Mouse (Mus musculus) ES-E14 (cell line): ENCODE results near the gene Zan. TPM values are rescaled to one million over a fixed set of nuclear protein-coding genes. Genes with fewer than 3 reads are reported as not detected.

Source experiments
- DNase-seq: peaks from one replicate; pipeline ENCODE4 v3.0.0-alpha.2; 2013; ENCODE audit warnings: low read depth, low spot score
- H3K27ac ChIP-seq: 2 replicates; pipeline ENCODE4 v1.5.1; 2012; ENCODE audit warnings: low read depth, mild to moderate bottlenecking, low read length, moderate library complexity, mixed read lengths; ENCODE audit not compliant: poor library complexity, insufficient read depth, severe bottlenecking
- H3K36me3 ChIP-seq: 2 replicates; pipeline ENCODE4 v1.6.1; 2012; ENCODE audit warnings: mild to moderate bottlenecking, low read length, moderate library complexity, mixed read lengths; ENCODE audit not compliant: control insufficient read depth, poor library complexity, insufficient read depth, severe bottlenecking
- H3K4me1 ChIP-seq, 2 experiments: fragments of 150-350 bp in 1 of 2; sonication (generic) in 1 of 2; 2 replicates each; pipeline ENCODE4 v1.6.1; 2012; ENCODE audit warnings: low read length in 2 of 2, mild to moderate bottlenecking in 1 of 2, mixed read lengths in 1 of 2; ENCODE audit not compliant: control insufficient read depth in 2 of 2, insufficient read depth in 2 of 2, poor library complexity in 1 of 2
- H3K4me3 ChIP-seq, 2 experiments: fragments of 150-350 bp in 1 of 2; sonication (generic) in 1 of 2; 2 replicates each; pipeline ENCODE4 v1.5.1; 2012; ENCODE audit warnings: low read length in 2 of 2, low read depth in 1 of 2, mild to moderate bottlenecking in 1 of 2, mixed read lengths in 1 of 2; ENCODE audit not compliant: insufficient read depth in 1 of 2, poor library complexity in 1 of 2, severe bottlenecking in 1 of 2
- H3K9ac ChIP-seq: 2 replicates; pipeline ENCODE4 v1.6.1; 2012; ENCODE audit warnings: low read depth, mild to moderate bottlenecking, low read length, mixed read lengths; ENCODE audit not compliant: poor library complexity, insufficient read depth, severe bottlenecking
- H3K9me3 ChIP-seq: fragments of 150-350 bp; sonication (generic); 2 replicates; pipeline ENCODE4 v1.6.1; 2012; ENCODE audit warnings: low read depth, mild to moderate bottlenecking, low read length; ENCODE audit not compliant: control insufficient read depth, insufficient read depth
- CHD2 ChIP-seq: IDR thresholded peaks from 2 replicates; pipeline ENCODE4 v1.6.1; 2014; ENCODE audit warnings: mild to moderate bottlenecking, low read depth, low read length, inconsistent platforms
- HCFC1 ChIP-seq: IDR thresholded peaks from 2 replicates; pipeline ENCODE4 v1.6.1; 2012; ENCODE audit warnings: low read length, inconsistent platforms, borderline replicate concordance; ENCODE audit not compliant: insufficient read depth
- MAFK ChIP-seq: IDR thresholded peaks from 2 replicates; pipeline ENCODE4 v1.6.1; 2014; ENCODE audit warnings: mild to moderate bottlenecking, low read depth, low read length, inconsistent platforms; ENCODE audit not compliant: insufficient read depth
- ZC3H11A ChIP-seq: IDR thresholded peaks from 2 replicates; pipeline ENCODE4 v1.6.1; 2012; ENCODE audit warnings: low read depth, mild to moderate bottlenecking, inconsistent platforms, low read length, borderline replicate concordance
- ZNF384 ChIP-seq: IDR thresholded peaks from 2 replicates; pipeline ENCODE4 v1.6.1; 2012; ENCODE audit warnings: low read depth, low read length, inconsistent platforms
- in situ Hi-C, 2 experiments: fragments of 600-800 bp; cut with MboI; formaldehyde crosslinking; loops; one replicate each; pipeline ENCODE4 v1.15.1; 2025; ENCODE audit warnings: low sequenced_read_pairs in 2 of 2, inconsistent platforms in 1 of 2; ENCODE audit not compliant: unreplicated experiment in 2 of 2
- total RNA-seq: library from RNA; depleted of rRNA; stranded (reverse); fragments of 300-350 nt; gene quantifications from 2 replicates; pipeline ENCODE4 v1.2.3, GENCODE M21; 2012

The Zan gene
- total RNA-seq, 1 experiment, result 2.6 TPM

DNA sequence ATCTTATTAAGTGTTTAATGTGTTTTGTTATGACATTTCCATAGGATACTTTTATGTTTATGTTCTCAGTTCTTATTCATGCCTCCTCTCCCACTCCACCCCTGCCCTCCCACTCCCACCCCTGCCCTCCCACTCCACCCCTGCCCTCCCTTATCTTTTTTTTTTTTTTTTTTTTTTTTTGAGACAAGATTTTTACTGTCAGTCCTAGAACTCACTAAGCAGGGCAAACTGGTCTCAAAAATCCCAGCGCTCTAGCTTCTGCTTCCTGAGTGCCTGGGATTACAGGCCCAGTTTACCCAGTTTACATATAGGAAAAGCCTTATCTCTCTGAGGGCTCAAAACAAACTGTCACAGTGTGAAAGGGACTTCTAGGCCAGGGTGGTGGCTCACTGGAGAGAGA, 130.5 kb downstream of the Zan start:
- H3K36me3 ChIP-seq, result no peaks in the 10 kb centered on the region
- no peak for DNase-seq
- no peak overlapping the region for H3K4me3 ChIP-seq
- H3K27ac ChIP-seq, result no peak overlapping the region
- in situ Hi-C loops, result no loop called here
- peaks cover 3 to 7% of the 10 kb centered on the region in 2 experiments; a peak in 3 of 4 replicates for H3K4me1 ChIP-seq
- no peaks in the 10 kb centered on the region for H3K9me3 ChIP-seq
- TF ChIP-seq ZNF384, result peak; percentile 58; the same call in 1 of the 2 replicates
- TF ChIP-seq HCFC1, result no peak
- H3K9ac ChIP-seq, result no peak overlapping the region

GRCm38 (mm10) chr5:137345821-137346220, 131.0 kb downstream of the Zan start:
- H3K9me3 ChIP-seq, result no peaks in the 10 kb centered on the region
- H3K27ac ChIP-seq, result no peak overlapping the region
- TF ChIP-seq ZNF384 (no peak; the same call in 1 of the 2 replicates), ZC3H11A (no peak), HCFC1 (no peak), MAFK (no peak), CHD2 (no peak)
- H3K4me1 ChIP-seq, result peaks cover 3 to 7% of the 10 kb centered on the region in 2 experiments; a peak in 3 of 4 replicates
- H3K36me3 ChIP-seq, result no peaks in the 10 kb centered on the region
- in situ Hi-C loops, result no loop called here
- no peak overlapping the region for H3K4me3 ChIP-seq
- H3K9ac ChIP-seq, result no peak overlapping the region
- no peak for DNase-seq

DNA sequence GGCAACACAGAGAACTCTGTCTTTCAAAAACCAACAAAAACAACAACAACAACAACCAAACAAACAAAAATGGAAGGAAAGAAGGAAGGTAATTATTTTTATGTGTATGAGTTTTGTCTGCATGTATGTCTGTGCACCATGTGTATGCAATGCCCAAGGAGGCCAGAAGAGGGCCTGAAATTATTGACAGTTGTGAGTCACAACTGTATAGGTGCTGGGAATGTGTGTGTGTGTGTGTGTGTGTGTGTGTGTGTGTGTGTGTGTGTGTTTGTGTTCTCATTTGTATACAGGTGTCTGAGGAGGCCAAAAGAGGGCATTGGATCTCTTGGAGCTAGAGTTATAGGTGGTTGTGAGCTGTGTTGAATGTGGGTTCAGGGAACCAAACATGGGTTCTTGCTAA, 133.0 kb downstream of the Zan start:
- Histone ChIP-seq H3K36me3 (no peaks in the 10 kb centered on the region), H3K27ac (no peak overlapping the region), H3K9me3 (no peaks in the 10 kb centered on the region), H3K9ac (no peak overlapping the region), H3K4me1 (peaks cover 3 to 17% of the 10 kb centered on the region in 2 experiments; a peak in 3 of 4 replicates), H3K4me3 (no peak overlapping the region)
- in situ Hi-C loops, result no loop called here
- TF ChIP-seq CHD2 (no peak), HCFC1 (no peak), ZC3H11A (no peak), MAFK (no peak), ZNF384 (no peak)
- DNase-seq, result no peak

DNA sequence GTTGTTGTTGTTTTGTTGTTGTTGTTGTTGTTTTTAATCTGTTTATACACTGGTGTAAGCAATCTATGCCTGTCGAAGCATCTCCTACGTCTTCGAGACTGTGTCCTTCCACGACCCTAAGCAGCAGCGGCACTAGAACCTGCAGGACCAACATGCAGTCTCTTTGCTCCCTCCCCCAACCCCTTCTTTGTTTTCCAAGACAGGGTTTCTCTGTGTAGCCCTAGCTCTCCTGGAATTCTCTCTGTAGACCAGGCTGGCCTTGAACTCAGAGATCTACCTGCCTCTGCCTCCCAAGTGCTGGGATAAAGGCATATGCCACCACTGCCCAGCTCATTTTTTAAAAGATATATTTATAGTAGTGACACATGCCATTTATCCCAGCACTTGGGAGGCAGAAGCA, 133.5 kb downstream of the Zan start:
- no peak overlapping the region for H3K9ac ChIP-seq
- DNase-seq, result no peak
- in situ Hi-C loops, result no loop called here

DNA sequence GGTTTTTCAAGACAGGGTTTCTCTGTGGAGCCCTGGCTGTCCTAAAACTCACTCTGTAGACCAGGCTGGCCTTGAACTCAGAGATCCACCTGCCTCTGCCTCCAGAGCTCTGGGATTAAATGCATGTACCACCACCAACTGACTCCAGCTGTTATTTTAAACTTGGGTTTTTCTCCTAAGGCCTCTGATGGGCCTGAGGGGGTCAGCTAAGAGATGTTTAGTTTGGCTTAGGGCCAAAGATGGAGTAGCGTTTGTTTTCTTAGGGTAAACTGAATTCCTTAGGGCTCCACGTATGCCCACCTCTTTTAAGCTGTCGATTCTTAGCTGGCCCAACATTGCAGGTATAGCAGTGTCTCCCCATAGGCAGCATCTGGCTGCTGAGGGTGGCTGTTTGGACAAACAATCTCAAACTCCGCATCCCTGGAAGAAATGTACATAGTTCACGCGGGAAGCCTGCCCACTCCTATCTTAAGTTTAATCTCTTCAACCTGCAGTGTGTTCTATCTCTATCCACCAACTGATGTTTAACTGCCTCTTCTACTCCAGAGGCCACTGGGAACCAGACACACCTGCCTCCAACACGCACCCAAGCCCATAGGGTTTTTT, 134.4 kb downstream of the Zan start:
- Histone ChIP-seq H3K4me1 (peaks cover 2 to 19% of the 10 kb centered on the region in 2 experiments; a peak in 3 of 4 replicates), H3K9me3 (no peaks in the 10 kb centered on the region), H3K27ac (no peak overlapping the region), H3K4me3 (no peak overlapping the region), H3K9ac (no peak overlapping the region), H3K36me3 (no peaks in the 10 kb centered on the region)
- in situ Hi-C loops, result no loop called here
- DNase-seq, result no peak
- TF ChIP-seq HCFC1, result no peak
- no peak for TF ChIP-seq ZNF384
- TF ChIP-seq ZC3H11A, result no peak
- no peak for TF ChIP-seq CHD2
- no peak for TF ChIP-seq MAFK

More for the DNA sequence above, 133.5 kb downstream of the Zan start:
- TF ChIP-seq CHD2, result no peak
- no peak for TF ChIP-seq ZNF384
- no peak for TF ChIP-seq HCFC1
- Histone ChIP-seq H3K4me3 (no peak overlapping the region), H3K36me3 (no peaks in the 10 kb centered on the region), H3K4me1 (peaks cover 3 to 17% of the 10 kb centered on the region in 2 experiments; a peak in 3 of 4 replicates), H3K9me3 (no peaks in the 10 kb centered on the region), H3K27ac (no peak overlapping the region)
